Mouse (Mus musculus): ENCODE results near the gene Smg6. TPM values are rescaled to one million over a fixed set of nuclear protein-coding genes. Genes with fewer than 3 reads are reported as not detected.

Gene Smg6
- total RNA-seq (2021), result 10 to 100 TPM; 24.1 to 25.3 TPM

GRCm38 (mm10) chr11:74925577-74926387 is at the start of gene Smg6, which contains the start of gene Srr:
TSS of gene Smg6 (plus strand) at chr11:74925823.
TSS of gene Srr (minus strand) at chr11:74925948.
- intact Hi-C loops (cut with DNase I), result loop anchor here (1.0 kb wide), 1 partner anchor 28 kb away; the partner anchor contains the start of gene Sgsm2

GRCm38 (mm10) chr11:74876801-74877200 is 48.8 kb upstream of the Smg6 start:
- intact Hi-C loops (cut with DNase I), result no loop called here
- DNase-seq, result peak; percentile 67 to 71

More at GRCm38 (mm10) chr11:74925577-74926387, at the start of gene Smg6, which contains the start of gene Srr:
- peak; percentile 95 to 97 for DNase-seq

GRCm38 (mm10) chr11:74880999-74881398 is 44.6 kb upstream of the Smg6 start:
- intact Hi-C loops (cut with DNase I), result no loop called here
- no peak for DNase-seq

GRCm38 (mm10) chr11:74881979-74882378 is 43.6 kb upstream of the Smg6 start:
- DNase-seq, result no peak
- intact Hi-C loops (cut with DNase I), result no loop called here

- no peak for DNase-seq
- intact Hi-C loops (cut with DNase I), result no loop called here
Measured at GRCm38 (mm10) chr11:74883098-74883497, 42.5 kb upstream of the Smg6 start.

- intact Hi-C loops (cut with DNase I), result no loop called here
- DNase-seq, result peak in 1 of 2 experiments; percentile 17
Measured at GRCm38 (mm10) chr11:74894619-74895018, 31.0 kb upstream of the Smg6 start.

GRCm38 (mm10) chr11:74895980-74896900 is 29.4 kb upstream of the Smg6 start:
- peak; percentile 67 to 68 for DNase-seq
- intact Hi-C loops (cut with DNase I), result no loop called here

- peak; percentile 74 to 77 for DNase-seq
- intact Hi-C loops (cut with DNase I), result loop anchor here (1.0 kb wide), 1 partner anchor 29 kb away; no protein-coding TSS in a partner anchor
Measured at GRCm38 (mm10) chr11:74896901-74897677, 28.5 kb upstream of the Smg6 start, which contains the start of gene Sgsm2. TSS of gene Sgsm2 (minus strand) at chr11:74897060.

GRCm38 (mm10) chr11:74897678-74898516 is 27.7 kb upstream of the Smg6 start, which contains the start of gene Tsr1:
TSS of gene Tsr1 (plus strand) at chr11:74898071.
- DNase-seq, result peak; percentile 94
- intact Hi-C loops (cut with DNase I), result loop anchor here (1.0 kb wide), 1 partner anchor 28 kb away; no protein-coding TSS in a partner anchor

GRCm38 (mm10) chr11:74898517-74898827 is 27.2 kb upstream of the Smg6 start:
- intact Hi-C loops (cut with DNase I), result no loop called here
- no peak for DNase-seq

GRCm38 (mm10) chr11:74901555-74901954 is 24.1 kb upstream of the Smg6 start:
- intact Hi-C loops (cut with DNase I), result no loop called here
- no peak for DNase-seq

- intact Hi-C loops (cut with DNase I), result no loop called here
- no peak for DNase-seq
Measured at GRCm38 (mm10) chr11:74902416-74902815, 23.2 kb upstream of the Smg6 start.

GRCm38 (mm10) chr11:74907850-74908249 is 17.8 kb upstream of the Smg6 start:
- intact Hi-C loops (cut with DNase I), result no loop called here
- no peak for DNase-seq

- no peak for DNase-seq
- intact Hi-C loops (cut with DNase I), result no loop called here
Measured at GRCm38 (mm10) chr11:74908618-74909399, 16.8 kb upstream of the Smg6 start.

- DNase-seq, result no peak
- intact Hi-C loops (cut with DNase I), result no loop called here
Measured at GRCm38 (mm10) chr11:74909978-74910377, 15.6 kb upstream of the Smg6 start.

GRCm38 (mm10) chr11:74912492-74912891 is 13.1 kb upstream of the Smg6 start:
- intact Hi-C loops (cut with DNase I), result no loop called here
- no peak for DNase-seq

GRCm38 (mm10) chr11:74919249-74919648 is 6.4 kb upstream of the Smg6 start:
- intact Hi-C loops (cut with DNase I), result no loop called here
- no peak for DNase-seq

- DNase-seq, result peak; percentile 11 to 38
- intact Hi-C loops (cut with DNase I), result no loop called here
Measured at GRCm38 (mm10) chr11:74924149-74924548, 1.5 kb upstream of the Smg6 start.

Data from heart, postnatal 10 days (tissue).